ENCODE assay signal across 11 mouse cellular contexts in the genomic region with DNA sequence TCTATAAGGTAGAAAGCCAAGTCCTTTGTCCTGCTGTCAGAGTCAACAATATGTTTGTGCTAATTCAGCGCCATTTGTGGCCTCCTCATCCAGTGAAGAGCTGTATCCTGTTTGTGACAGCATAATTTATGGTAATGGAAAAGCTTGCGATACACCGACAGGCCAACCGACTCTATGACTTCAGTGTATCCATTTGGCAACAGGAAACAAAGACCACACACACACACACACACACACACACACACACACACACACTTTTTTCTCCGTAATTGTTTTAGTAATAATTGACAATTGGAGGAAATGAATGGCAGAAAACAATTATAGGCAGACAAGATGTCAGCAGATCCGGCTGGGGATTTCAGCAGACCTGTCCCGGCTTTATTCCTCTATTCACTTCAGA. TPM values are rescaled to one million over a fixed set of nuclear protein-coding genes. Genes with fewer than 3 reads are reported as not detected.
DNase-seq lines count a peak whose midpoint lies in the region; ATAC-seq and TF ChIP-seq lines count a peak whose summit lies in the region.
"Had no signal": no experiment of that assay in that cellular context is flagged by ENCODE, and none has a peak within 500 bp of the region (broad histone marks: within the 10 kb centered on the region; RNA-seq: fewer than 3 reads in every experiment).

No protein-coding gene starts in this region.

- intact Hi-C loops in heart, postnatal 14 days (cut with DNase I) = no loop called here

- peak overlapping the region; percentile 87 for H3K4me2 ChIP-seq in CH12.LX (ENCODE audit: insufficient read depth, low read depth, poor library complexity, severe bottlenecking)
- 0 out of 2 replicates have a peak overlapping the region, but pooled peaks have one; percentile 0 for H3K4me2 ChIP-seq in hindbrain, embryonic 13.5 days
- no peak overlapping the region for H3K4me2 ChIP-seq in lung, postnatal 0 days (replicated peaks; ENCODE audit: low read depth, low read length)
- H3K4me2 ChIP-seq: limb, embryonic 15.5 days had no signal

- H3K9ac ChIP-seq in CH12.LX (ENCODE audit: insufficient read depth, low read depth) = peak overlapping the region; percentile 60
- no peak overlapping the region for H3K9ac ChIP-seq in hindbrain, embryonic 13.5 days
- H3K9ac ChIP-seq in lung, postnatal 0 days (replicated peaks; ENCODE audit: low read depth) = no peak overlapping the region
- H3K9ac ChIP-seq: limb, embryonic 15.5 days had no signal

- WGBS in hindbrain, embryonic 13.5 days = 38% methylated on average over 7 of the region's 7 CpGs
- WGBS in lung, postnatal 0 days = 41% methylated on average over 7 of the region's 7 CpGs

- H3K27ac ChIP-seq in CH12.LX (ENCODE audit: insufficient read depth, low read depth) = peak overlapping the region; percentile 25; the same call in 1 of the 2 replicates
- H3K27ac ChIP-seq in hindbrain, embryonic 13.5 days = peak overlapping the region; percentile 50
- H3K27ac ChIP-seq in lung, postnatal 0 days (ENCODE audit: low read length) = peak overlapping the region; percentile 51; the same call in 1 of the 2 replicates
- H3K27ac ChIP-seq: limb, embryonic 15.5 days had no signal

- TF ChIP-seq EP300 in CH12.LX (IDR thresholded peaks at IDR 0.05; ENCODE audit: low read length) = no peak
- peak; percentile 68 for TF ChIP-seq EP300 in lung, postnatal 0 days (IDR thresholded peaks at IDR 0.05)

- in situ Hi-C loops in CH12.LX (cut with MboI; ENCODE audit: low pct_ligation_motif_present, low pct_unique_long_range_greater_than_20kb, low sequenced_read_pairs) = no loop called here

- TF ChIP-seq RAD21 in CH12.LX (IDR thresholded peaks at IDR 0.05; ENCODE audit: low read depth, low read length) = no peak

- peaks cover 8% of the 10 kb centered on the region for H3K79me2 ChIP-seq in CH12.LX (replicated peaks; ENCODE audit: control insufficient read depth, extremely low read depth, insufficient read depth, poor library complexity, severe bottlenecking)

- no peak for TF ChIP-seq CTCF in CH12.LX (conservative IDR thresholded peaks at IDR 0.05 in 1 of 2, IDR thresholded peaks at IDR 0.05 in 1 of 2; ENCODE audit: low read depth in 2 of 2, low read length in 2 of 2)
- TF ChIP-seq CTCF in lung, postnatal 0 days (IDR thresholded peaks at IDR 0.05) = no peak

- H3K4me3 ChIP-seq in CH12.LX (replicated peaks in 1 of 3; ENCODE audit: low read depth in 2 of 3, low read length in 2 of 3, poor library complexity in 1 of 3) = no peak overlapping the region
- H3K4me3 ChIP-seq in hindbrain, embryonic 13.5 days = no peak overlapping the region
- H3K4me3 ChIP-seq in lung, postnatal 0 days (ENCODE audit: low read depth, low read length) = no peak overlapping the region
- H3K4me3 ChIP-seq: limb, embryonic 15.5 days had no signal

- dilution Hi-C loops in CH12.LX (cut with MboI; ENCODE audit: extremely low pct_ligation_motif_present, extremely low pct_unique_long_range_greater_than_20kb, low sequenced_read_pairs) = no loop called here

- peaks cover 13 to 65% of the 10 kb centered on the region in 2 experiments for H3K4me1 ChIP-seq in CH12.LX (ENCODE audit: control insufficient read depth in 1 of 2, insufficient read depth in 2 of 2)
- 0 out of 2 replicates have a peak, but pooled peaks cover 13% of the 10 kb centered on the region for H3K4me1 ChIP-seq in hindbrain, embryonic 13.5 days (replicated peaks)
- no peaks in the 10 kb centered on the region for H3K4me1 ChIP-seq in lung, postnatal 0 days (ENCODE audit: insufficient read depth, low read depth, low read length)

- peaks cover 4% of the 10 kb centered on the region for H3K9me3 ChIP-seq in CH12.LX (replicated peaks; ENCODE audit: low read length)
- no peaks in the 10 kb centered on the region for H3K9me3 ChIP-seq in hindbrain, embryonic 13.5 days
- no peaks in the 10 kb centered on the region for H3K9me3 ChIP-seq in lung, postnatal 0 days (ENCODE audit: low read length)
- H3K9me3 ChIP-seq: limb, embryonic 15.5 days had no signal

- no peak for TF ChIP-seq POLR2A in CH12.LX (IDR thresholded peaks at IDR 0.05; ENCODE audit: low read depth, low read length)

- DNase-seq in heart, adult 11 months = peak; percentile 93
- no peak for DNase-seq in heart, postnatal 14 days
- no peak for DNase-seq in CH12.LX (ENCODE audit: extremely low read depth)
- peak; percentile 53 for DNase-seq in lung, postnatal 0 days (ENCODE audit: low spot score)
- no peak for DNase-seq in cerebellum, postnatal 10 days
- no peak for DNase-seq in urinary bladder, postnatal 14 days (ENCODE audit: low spot score)
- DNase-seq in gastrocnemius, postnatal 25 days = no peak
- DNase-seq: cerebellum, adult 9-11 months had no signal

- H3K27me3 ChIP-seq in CH12.LX (replicated peaks) = no peaks in the 10 kb centered on the region
- no peaks in the 10 kb centered on the region for H3K27me3 ChIP-seq in hindbrain, embryonic 13.5 days
- H3K27me3 ChIP-seq in lung, postnatal 0 days (replicated peaks; ENCODE audit: insufficient read depth, low read length) = no peaks in the 10 kb centered on the region
- H3K27me3 ChIP-seq: limb, embryonic 15.5 days had no signal

- ATAC-seq in hindbrain, embryonic 13.5 days (ENCODE audit: low FRiP score) = peak; percentile 37; the same call in 1 of the 2 replicates
- peak; percentile 76 for ATAC-seq in lung, postnatal 0 days
- ATAC-seq: activated CD4-positive, CD25-positive, alpha-beta regulatory T cell, adult 4 months had no signal

- no peaks in the 10 kb centered on the region for H3K36me3 ChIP-seq in CH12.LX (replicated peaks in 1 of 2; ENCODE audit: control insufficient read depth in 1 of 2, insufficient read depth in 1 of 2, low read length in 1 of 2)
- H3K36me3 ChIP-seq in hindbrain, embryonic 13.5 days = no peaks in the 10 kb centered on the region
- H3K36me3 ChIP-seq in lung, postnatal 0 days (ENCODE audit: insufficient read depth, low read length) = no peaks in the 10 kb centered on the region
- H3K36me3 ChIP-seq: limb, embryonic 15.5 days had no signal

TF ChIP-seq in CH12.LX, 34 proteins besides CTCF, POLR2A, EP300 and RAD21:
- TF ChIP-seq ZC3H11A (IDR thresholded peaks at IDR 0.05; ENCODE audit: low read depth, low read length) = no peak
- TF ChIP-seq MEF2A (IDR thresholded peaks at IDR 0.05; ENCODE audit: borderline replicate concordance, low read depth, low read length) = peak; percentile 43; the same call in 1 of the 2 replicates

RNA-seq across cellular contexts. Expression of a gene that starts 4.9 kb away (rescaled TPM):
- total RNA-seq in heart, postnatal 14 days (2021) = 10 to 100 TPM; 38.4 to 38.9 TPM
- total RNA-seq in CH12.LX (2012; rRNA removed) (79.6 and 115 TPM in 2 replicates), CH12.LX (2014; rRNA removed) (164 and 166 TPM in 2 replicates)
- 161 and 162 TPM in 2 replicates for polyA plus RNA-seq in CH12.LX (2012; ENCODE audit: insufficient read length, low read depth)
- 7.4 and 8.2 TPM in 2 replicates for polyA plus RNA-seq in hindbrain, embryonic 13.5 days (2015; fragmentation: Nextera tagmentation; extraction: Ambion mirVana)
- polyA plus RNA-seq in lung, postnatal 0 days (2015; fragmentation: Nextera tagmentation; extraction: Ambion mirVana) = 32.1 and 36.3 TPM in 2 replicates
- 10 to 100 TPM; 24.8 to 29.6 TPM for total RNA-seq in gastrocnemius, postnatal 25 days (2021)

Comparison
In these comparisons a context has a peak if more than half of its experiments do, and no peak if none do; other contexts are left out.
1. DNase-seq: peak in heart, adult 11 months (single experiment) and lung, postnatal 0 days (single experiment); none in heart, postnatal 14 days (0 of 2), CH12.LX (single experiment), cerebellum, postnatal 10 days (0 of 2), urinary bladder, postnatal 14 days (single experiment) and gastrocnemius, postnatal 25 days (single experiment).
2. Peak in every context shown above with its lines, with median percentiles within 50 percentile points of each other: H3K27ac ChIP-seq.